Mouse (Mus musculus) lung, postnatal 0 days (tissue): ENCODE results near the gene Daxx.

Experiments used
- CTCF ChIP-seq: IDR thresholded peaks from 2 replicates; pipeline ENCODE4 v1.5.1; 2016; ENCODE audit warnings: antibody characterized with exemption, mild to moderate bottlenecking
- EP300 ChIP-seq: IDR thresholded peaks from 2 replicates; pipeline ENCODE4 v1.6.1; 2016; ENCODE audit warnings: antibody characterized with exemption, mild to moderate bottlenecking, control low read depth

- TF ChIP-seq CTCF (no peak), EP300 (peak; percentile 75)
These were observed 6.5 kb downstream of the Daxx start, which contains the start of the genes Tapbp and Zbtb22 for GRCm38 (mm10) chr17:33915671-33916250.
